Mouse (Mus musculus): ENCODE results near the gene Phf11b. TPM values are rescaled to one million over a fixed set of nuclear protein-coding genes. Genes with fewer than 3 reads are reported as not detected.
"Not testable (repeated sequence)": the region's sequence is repeated elsewhere in the genome, so short reads cannot be mapped to it uniquely, and the experiment has no call there.

Phf11b gene
- total RNA-seq (2014; fragmentation: Nextera tagmentation) (1.7 TPM in 1 of 2 replicates, not detected in the other), total RNA-seq (2017) (not detected in 2 replicates)

DNA sequence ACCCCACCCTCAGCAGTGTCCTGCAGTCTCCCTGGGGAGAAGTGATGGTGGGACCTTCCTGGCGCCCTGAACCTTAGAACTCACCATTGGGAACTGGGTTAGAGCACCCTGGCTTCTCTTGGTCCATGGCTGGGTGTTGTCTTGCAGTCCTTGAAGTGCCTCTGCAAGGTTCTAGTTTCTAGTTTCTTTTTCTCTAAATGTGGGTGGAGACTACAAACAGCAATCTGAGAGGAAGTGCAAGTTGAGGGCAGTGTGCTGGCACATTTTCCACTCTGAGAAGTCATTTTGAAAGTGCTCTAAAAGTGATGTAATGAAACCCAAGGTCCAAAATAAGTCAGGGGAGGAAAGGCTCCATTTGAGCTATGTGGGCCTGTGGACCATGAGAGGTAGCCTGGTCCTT is at the start of gene Phf11b:
Gene Phf11b (minus strand): TSS at position 163 of the 400 bp plus-strand sequence.
- not testable (repeated sequence) for ATAC-seq (replicated peaks; ENCODE audit: low FRiP score, low TSS enrichment, poor library complexity, severe bottlenecking)

GRCm38 (mm10) chr14:59390181-59390580 is 49.0 kb upstream of the Phf11b start:
- ATAC-seq (replicated peaks; ENCODE audit: low FRiP score, low TSS enrichment, poor library complexity, severe bottlenecking), result 0 out of 2 replicates have a peak, but pooled peaks have one; percentile 44

GRCm38 (mm10) chr14:59389532-59389931 is 48.4 kb upstream of the Phf11b start:
- no peak for ATAC-seq (replicated peaks; ENCODE audit: low FRiP score, low TSS enrichment, poor library complexity, severe bottlenecking)

GRCm38 (mm10) chr14:59370348-59371068 is 29.4 kb upstream of the Phf11b start:
- no peak for ATAC-seq (replicated peaks; ENCODE audit: low FRiP score, low TSS enrichment, poor library complexity, severe bottlenecking)

GRCm38 (mm10) chr14:59366386-59367105 is 25.4 kb upstream of the Phf11b start:
- no peak for ATAC-seq (replicated peaks; ENCODE audit: low FRiP score, low TSS enrichment, poor library complexity, severe bottlenecking)

GRCm38 (mm10) chr14:59365244-59365644 is 24.1 kb upstream of the Phf11b start, which contains the start of gene Phf11d:
TSS of gene Phf11d (minus strand) at chr14:59365470.
- no peak for ATAC-seq (replicated peaks; ENCODE audit: low FRiP score, low TSS enrichment, poor library complexity, severe bottlenecking)

GRCm38 (mm10) chr14:59339541-59339940 is 1.6 kb downstream of the Phf11b start:
- no peak for ATAC-seq (replicated peaks; ENCODE audit: low FRiP score, low TSS enrichment, poor library complexity, severe bottlenecking)

DNA sequence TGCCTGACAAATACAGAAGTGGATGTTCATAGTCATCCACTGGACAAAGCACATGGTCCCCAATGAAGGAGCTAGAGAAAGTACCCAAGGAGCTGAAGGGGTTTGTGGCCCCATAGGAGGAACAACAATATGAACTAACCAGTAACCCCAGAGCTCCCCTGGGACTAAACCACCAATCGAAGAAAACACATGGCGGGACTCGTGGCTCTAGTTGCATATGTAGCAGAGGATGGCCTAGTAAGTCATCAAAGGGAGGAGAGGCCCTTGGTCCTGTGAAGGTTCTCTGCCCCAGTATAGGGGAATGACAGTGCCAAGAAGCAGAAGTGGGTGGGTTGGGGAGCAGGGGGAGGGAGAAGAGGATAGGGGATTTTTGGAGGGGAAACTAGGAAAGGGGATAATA is 5.1 kb downstream of the Phf11b start:
- not testable (repeated sequence) for ATAC-seq (replicated peaks; ENCODE audit: low FRiP score, low TSS enrichment, poor library complexity, severe bottlenecking)

- ATAC-seq (replicated peaks; ENCODE audit: low FRiP score, low TSS enrichment, poor library complexity, severe bottlenecking), result peak; percentile 70
These were observed 10.7 kb downstream of the Phf11b start for GRCm38 (mm10) chr14:59330499-59330898.

GRCm38 (mm10) chr14:59319970-59320369 is 21.2 kb downstream of the Phf11b start:
- ATAC-seq (replicated peaks; ENCODE audit: low FRiP score, low TSS enrichment, poor library complexity, severe bottlenecking), result not testable (repeated sequence)

DNA sequence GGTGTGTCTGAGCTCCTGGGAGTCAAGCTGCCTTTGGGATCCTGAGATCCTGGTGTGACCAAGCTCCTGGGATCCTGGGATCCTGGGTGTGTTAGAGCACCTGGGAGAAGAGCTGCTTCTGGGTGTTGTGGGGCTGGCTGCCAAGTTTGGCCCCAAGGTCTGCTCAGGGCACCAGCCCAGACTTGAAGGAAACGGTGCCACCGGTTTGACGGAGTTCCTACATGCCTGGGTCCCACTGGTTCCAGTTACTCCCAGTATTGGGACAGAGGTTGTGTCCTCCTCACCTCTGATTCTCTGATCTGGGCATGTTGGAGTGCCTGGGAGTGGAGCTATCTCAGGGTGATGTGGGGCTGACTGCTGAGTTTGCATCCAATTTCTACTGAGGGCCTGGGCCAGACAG is 22.1 kb downstream of the Phf11b start:
- ATAC-seq (replicated peaks; ENCODE audit: low FRiP score, low TSS enrichment, poor library complexity, severe bottlenecking), result not testable (repeated sequence)

DNA sequence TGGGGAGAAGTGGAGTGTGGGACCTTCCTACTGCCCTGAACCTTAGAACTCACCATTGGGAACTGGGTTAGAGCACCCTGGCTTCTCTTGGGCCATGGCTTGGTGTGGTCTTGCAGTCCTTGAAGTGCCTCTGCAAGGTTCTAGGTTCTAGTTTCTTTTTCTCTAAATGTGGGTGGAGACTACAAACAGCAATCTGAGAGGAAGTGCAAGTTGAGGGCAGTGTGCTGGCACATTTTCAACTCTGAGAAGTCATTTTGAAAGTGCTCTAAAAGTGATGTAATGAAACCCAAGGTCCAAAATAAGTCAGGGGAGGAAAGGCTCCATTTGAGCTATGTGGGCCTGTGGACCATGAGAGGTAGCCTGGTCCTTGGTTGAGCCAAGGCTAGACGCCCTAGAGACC is 43.8 kb downstream of the Phf11b start, which contains the start of gene Phf11a:
Gene Phf11a (minus strand): TSS at position 132 of the 400 bp plus-strand sequence.
- ATAC-seq (replicated peaks; ENCODE audit: low FRiP score, low TSS enrichment, poor library complexity, severe bottlenecking), result not testable (repeated sequence)

DNA sequence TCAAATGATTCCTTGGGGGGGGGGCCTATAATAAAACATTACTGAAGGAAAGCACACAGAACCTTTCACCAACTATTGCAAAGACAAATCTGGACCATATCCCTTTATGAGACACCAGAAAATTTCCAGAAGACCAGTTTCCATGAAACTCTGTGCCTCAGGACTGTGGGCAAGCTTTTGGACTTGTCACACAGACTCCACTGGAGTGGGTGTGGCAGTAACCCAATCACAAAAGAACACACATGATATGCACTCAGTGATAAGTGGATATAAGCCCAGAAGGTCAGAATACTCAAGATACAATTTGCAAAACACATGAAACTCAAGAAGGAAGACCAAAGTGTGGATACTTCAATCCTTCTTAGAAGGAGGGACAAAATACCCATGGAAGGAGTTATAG is 49.4 kb downstream of the Phf11b start:
- not testable (repeated sequence) for ATAC-seq (replicated peaks; ENCODE audit: low FRiP score, low TSS enrichment, poor library complexity, severe bottlenecking)

- not testable (repeated sequence) for ATAC-seq (replicated peaks; ENCODE audit: low FRiP score, low TSS enrichment, poor library complexity, severe bottlenecking)
These were observed 66.2 kb downstream of the Phf11b start for GRCm38 (mm10) chr14:59274961-59275360.

Other genes with a start within 250 kb of the Phf11b start
- gene 1700129C05Rik, start 198.5 kb downstream of the Phf11b start, total RNA-seq (2014; fragmentation: Nextera tagmentation), result not detected in 2 replicates
- not detected in 2 replicates for gene 1700129C05Rik, start 198.5 kb downstream of the Phf11b start, total RNA-seq (2017)
- not detected in 2 replicates for gene Gm5142, start 162.6 kb downstream of the Phf11b start, total RNA-seq (2014; fragmentation: Nextera tagmentation)
- gene Gm5142, start 162.6 kb downstream of the Phf11b start, total RNA-seq (2017), result not detected in 2 replicates
- gene Rcbtb1, start 140.1 kb downstream of the Phf11b start, total RNA-seq (2014; fragmentation: Nextera tagmentation), result 25.5 and 28.7 TPM in 2 replicates
- 10.7 and 14.0 TPM in 2 replicates for gene Rcbtb1, start 140.1 kb downstream of the Phf11b start, total RNA-seq (2017)
- not detected in 2 replicates for gene Gm6904, start 81.1 kb downstream of the Phf11b start, total RNA-seq (2014; fragmentation: Nextera tagmentation)
- gene Gm6904, start 81.1 kb downstream of the Phf11b start, total RNA-seq (2017), result not detected in 2 replicates
- gene Phf11a, start 43.8 kb downstream of the Phf11b start, total RNA-seq (2014; fragmentation: Nextera tagmentation), result not detected in 2 replicates
- 0.66 and 1.2 TPM in 2 replicates for gene Phf11a, start 43.8 kb downstream of the Phf11b start, total RNA-seq (2017)
- gene Phf11d, start 24.1 kb upstream of the Phf11b start, total RNA-seq (2014; fragmentation: Nextera tagmentation), result not detected in 2 replicates
- 1.8 TPM in 1 of 2 replicates, not detected in the other for gene Phf11d, start 24.1 kb upstream of the Phf11b start, total RNA-seq (2017)
- gene Phf11c, start 54.0 kb upstream of the Phf11b start, total RNA-seq (2014; fragmentation: Nextera tagmentation), result 5.3 and 5.6 TPM in 2 replicates
- gene Phf11c, start 54.0 kb upstream of the Phf11b start, total RNA-seq (2017), result 1.9 and 2.2 TPM in 2 replicates
- 31.6 and 42.2 TPM in 2 replicates for gene Setdb2, start 99.5 kb upstream of the Phf11b start, total RNA-seq (2014; fragmentation: Nextera tagmentation)
- 39.8 and 41.4 TPM in 2 replicates for gene Setdb2, start 99.5 kb upstream of the Phf11b start, total RNA-seq (2017)
- 29.7 and 30.6 TPM in 2 replicates for gene Cab39l, start 99.6 kb upstream of the Phf11b start, total RNA-seq (2014; fragmentation: Nextera tagmentation)
- gene Cab39l, start 99.6 kb upstream of the Phf11b start, total RNA-seq (2017), result 27.3 and 29.4 TPM in 2 replicates